Mouse (Mus musculus) hindbrain, postnatal 0 days (tissue): ENCODE data around the gene Cdyl. TPM values are rescaled to one million over a fixed set of nuclear protein-coding genes. Genes with fewer than 3 reads are reported as not detected.

Experiments used
- ATAC-seq: fragments of 200-750 bp; cut with Nextera tagmentation; 2 replicates; pipeline ENCODE4 v1.8.0; 2017; ENCODE audit warnings: mild to moderate bottlenecking, moderate TSS enrichment, moderate library complexity
- DNase-seq: peaks from one replicate; pipeline ENCODE4 v3.0.0-alpha.2; 2015; ENCODE audit warnings: low spot score
- H3K27ac ChIP-seq: fragments of 300-500 bp; sonication (generic); 2 replicates; pipeline ENCODE4 v1.5.1; 2014; ENCODE audit warnings: mild to moderate bottlenecking
- H3K27me3 ChIP-seq: fragments of 300-500 bp; sonication (generic); 2 replicates; pipeline ENCODE4 v1.6.1; 2014; ENCODE audit warnings: low read length, mixed read lengths; ENCODE audit not compliant: insufficient read depth
- H3K36me3 ChIP-seq: fragments of 300-500 bp; sonication (generic); 2 replicates; pipeline ENCODE4 v1.6.1; 2014; ENCODE audit warnings: low read length, mixed read lengths; ENCODE audit not compliant: insufficient read depth
- H3K4me1 ChIP-seq: fragments of 300-500 bp; sonication (generic); 2 replicates; pipeline ENCODE4 v1.6.1; 2014; ENCODE audit warnings: antibody characterized with exemption, low read length, mixed read lengths; ENCODE audit not compliant: insufficient read depth
- H3K4me2 ChIP-seq: fragments of 300-500 bp; sonication (generic); 2 replicates; pipeline ENCODE4 v1.6.1; 2014; ENCODE audit warnings: low read depth, mild to moderate bottlenecking, low read length, moderate library complexity, mixed read lengths
- H3K4me3 ChIP-seq: fragments of 300-500 bp; sonication (generic); 2 replicates; pipeline ENCODE4 v1.5.1; 2014; ENCODE audit warnings: low read length
- H3K9ac ChIP-seq: fragments of 300-500 bp; sonication (generic); replicated peaks from 2 replicates; pipeline ENCODE4 v1.6.1; 2014; ENCODE audit warnings: mild to moderate bottlenecking, low read length, moderate library complexity, mixed read lengths
- H3K9me3 ChIP-seq: fragments of 300-500 bp; sonication (generic); 2 replicates; pipeline ENCODE4 v1.6.1; 2016; ENCODE audit warnings: low read length, mixed read lengths
- CTCF ChIP-seq: IDR thresholded peaks from 2 replicates; pipeline ENCODE4 v1.5.1; 2016; ENCODE audit warnings: antibody characterized with exemption, control low read depth, low read depth
- WGBS: fragments of 180-500 bp; shearing (Covaris S2); extraction: QIAGEN DNeasy Blood & Tissue Kit; methylation state at CpG from one replicate; pipeline ENCODE4 v1.1.7; 2014; 5-methylcytosine and 5-hydroxymethylcytosine counted together
- polyA plus RNA-seq: library from polyadenylated mRNA; unstranded; fragments of >200 nt; fragmentation: Nextera tagmentation; extraction: Ambion mirVana; gene quantifications from 2 replicates; pipeline ENCODE4 v1.2.1, GENCODE M21; 2015
- total RNA-seq: library from RNA; depleted of rRNA; stranded (reverse); fragments of >200 nt; gene quantifications from 2 replicates; pipeline ENCODE4 v1.2.3, GENCODE M21; 2014

Cdyl gene
- total and polyA plus RNA-seq, 2 experiments from 2014 or later = 4.4 to 7.6 TPM

DNA sequence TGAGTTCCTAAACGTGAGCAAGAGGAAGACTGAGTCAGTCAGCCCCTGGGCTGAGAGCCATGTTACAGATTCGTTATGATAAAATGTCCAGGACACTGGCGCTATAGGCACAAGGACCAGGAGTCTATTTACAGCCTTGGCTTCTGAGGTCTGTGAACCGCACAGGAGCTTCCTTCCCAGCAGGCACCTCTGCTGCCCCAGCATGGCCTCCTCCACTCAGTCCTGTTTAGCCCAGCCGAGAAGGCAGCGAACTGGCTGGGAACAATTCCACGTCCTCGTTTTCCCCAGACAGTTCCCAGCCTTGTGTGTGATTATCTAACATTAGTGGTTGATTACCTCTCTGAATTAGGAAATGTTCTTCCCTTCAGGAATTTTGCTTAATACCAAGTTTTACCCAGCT, 201.3 kb downstream of the Cdyl start:
- H3K27me3 ChIP-seq = no peaks in the 10 kb centered on the region
- TF ChIP-seq CTCF = no peak
- H3K9me3 ChIP-seq = no peaks in the 10 kb centered on the region
- H3K27ac ChIP-seq = no peak overlapping the region
- WGBS = 58% methylated on average over 8 of the region's 8 CpGs
- H3K36me3 ChIP-seq = no peaks in the 10 kb centered on the region; the same call in 1 of the 2 replicates
- no peak overlapping the region for H3K9ac ChIP-seq
- no peak for ATAC-seq
- H3K4me3 ChIP-seq = no peak overlapping the region
- no peak for DNase-seq
- no peak overlapping the region for H3K4me2 ChIP-seq
- H3K4me1 ChIP-seq = no peaks in the 10 kb centered on the region

DNA sequence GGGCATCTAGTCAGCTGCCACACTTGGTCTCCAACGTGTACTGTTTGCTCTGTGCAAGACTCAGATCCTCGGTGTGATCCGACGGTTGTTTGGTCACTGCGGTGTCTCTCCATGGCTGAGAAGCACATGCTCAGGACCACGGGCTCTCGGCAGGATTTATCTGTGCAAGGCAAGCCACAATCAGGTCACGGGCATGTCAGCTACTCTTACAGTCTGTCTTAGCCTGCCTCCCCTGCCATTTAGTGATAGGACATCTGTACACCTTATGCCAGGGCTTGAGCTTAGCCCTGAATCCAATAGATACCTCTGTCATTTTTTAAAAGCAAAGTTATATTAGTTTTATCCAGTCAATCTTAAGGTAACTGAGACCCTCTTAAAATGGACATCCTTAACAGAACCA, 211.0 kb downstream of the Cdyl start:
- WGBS = 88% methylated on average over 8 of the region's 8 CpGs
- Histone ChIP-seq H3K9ac (no peak overlapping the region), H3K27ac (no peak overlapping the region), H3K4me2 (no peak overlapping the region), H3K36me3 (no peaks in the 10 kb centered on the region; the same call in 1 of the 2 replicates), H3K4me3 (no peak overlapping the region), H3K4me1 (no peaks in the 10 kb centered on the region), H3K27me3 (no peaks in the 10 kb centered on the region), H3K9me3 (no peaks in the 10 kb centered on the region)
- ATAC-seq = no peak
- no peak for DNase-seq
- no peak for TF ChIP-seq CTCF

DNA sequence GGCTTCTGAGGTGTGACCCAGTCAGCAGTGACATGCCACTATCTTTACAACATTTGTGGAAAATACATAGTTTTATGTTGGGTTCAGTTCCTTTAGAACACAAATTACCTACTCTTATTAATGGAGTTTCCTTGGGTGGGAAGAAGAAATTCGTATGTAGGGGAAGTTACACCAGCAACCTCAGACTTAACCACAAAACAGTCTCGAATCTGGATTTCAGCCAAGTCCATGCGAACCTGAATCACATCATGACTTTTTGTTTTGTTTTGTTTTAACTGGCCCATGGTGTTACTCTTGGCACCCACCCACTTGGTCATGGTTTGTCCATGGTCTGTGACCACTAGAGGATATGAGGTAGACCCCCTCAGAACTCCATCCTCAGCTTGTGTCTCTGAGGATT, 211.5 kb downstream of the Cdyl start:
- H3K4me2 ChIP-seq = no peak overlapping the region
- no peak overlapping the region for H3K4me3 ChIP-seq
- H3K9me3 ChIP-seq = no peaks in the 10 kb centered on the region
- H3K36me3 ChIP-seq = no peaks in the 10 kb centered on the region; the same call in 1 of the 2 replicates
- H3K4me1 ChIP-seq = no peaks in the 10 kb centered on the region
- DNase-seq (peak; percentile 9), ATAC-seq (no peak)
- H3K9ac ChIP-seq = no peak overlapping the region
- TF ChIP-seq CTCF = no peak
- H3K27me3 ChIP-seq = no peaks in the 10 kb centered on the region
- no peak overlapping the region for H3K27ac ChIP-seq
- WGBS = 66% methylated on average over 3 of the region's 3 CpGs

DNA sequence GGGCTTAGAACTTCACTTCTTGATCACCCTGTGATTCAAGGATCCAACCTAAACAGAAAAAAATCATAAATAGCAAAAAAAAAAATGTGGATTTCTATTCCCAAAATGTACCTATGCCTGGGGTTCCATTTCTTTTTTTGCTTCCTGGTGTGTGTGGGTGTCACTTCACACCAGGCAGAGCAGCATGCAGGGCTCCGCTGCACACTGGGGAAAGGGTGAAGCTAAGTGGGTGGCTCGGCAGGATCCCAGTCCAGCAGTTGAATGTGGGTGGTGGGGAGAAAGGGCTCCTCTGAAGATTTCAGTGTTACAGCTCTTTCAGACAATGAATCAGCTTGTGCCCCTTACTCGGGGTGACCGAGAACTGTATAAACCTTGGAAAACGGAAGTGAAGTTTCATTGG, 215.8 kb downstream of the Cdyl start:
- H3K9ac ChIP-seq = no peak overlapping the region
- WGBS = 87% methylated on average over 5 of the region's 5 CpGs
- no peak overlapping the region for H3K27ac ChIP-seq
- H3K4me3 ChIP-seq = no peak overlapping the region
- no peaks in the 10 kb centered on the region for H3K27me3 ChIP-seq
- H3K4me2 ChIP-seq = no peak overlapping the region
- H3K9me3 ChIP-seq = no peaks in the 10 kb centered on the region
- H3K36me3 ChIP-seq = no peaks in the 10 kb centered on the region; the same call in 1 of the 2 replicates
- no peak for DNase-seq
- no peak for TF ChIP-seq CTCF
- ATAC-seq = no peak
- no peaks in the 10 kb centered on the region for H3K4me1 ChIP-seq

DNA sequence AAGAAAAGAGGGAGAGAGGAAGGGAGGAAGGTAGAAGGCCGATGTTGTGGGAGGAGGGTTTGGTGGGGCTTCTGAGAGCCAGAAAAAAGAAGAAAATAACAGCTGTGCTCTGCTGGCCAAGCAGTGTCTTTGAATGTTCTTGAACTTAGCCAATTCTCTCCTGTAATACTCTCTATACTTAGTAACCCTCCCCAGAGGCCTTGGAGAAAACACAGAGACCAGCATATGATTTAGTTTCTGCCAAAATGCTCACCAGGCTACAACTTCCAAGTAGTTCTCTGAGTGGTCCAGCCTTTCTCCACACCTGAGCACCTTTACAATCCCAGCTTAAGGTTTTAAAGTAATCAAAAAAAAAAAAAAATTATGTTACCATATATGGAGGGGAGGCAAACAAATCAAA, 218.6 kb downstream of the Cdyl start:
- H3K4me3 ChIP-seq = no peak overlapping the region
- no peaks in the 10 kb centered on the region for H3K27me3 ChIP-seq
- WGBS = 57% methylated on average over 1 of the region's 1 CpGs
- H3K27ac ChIP-seq = no peak overlapping the region
- H3K4me2 ChIP-seq = no peak overlapping the region
- no peaks in the 10 kb centered on the region for H3K9me3 ChIP-seq
- DNase-seq = no peak
- H3K36me3 ChIP-seq = no peaks in the 10 kb centered on the region; the same call in 1 of the 2 replicates
- TF ChIP-seq CTCF = no peak
- no peak overlapping the region for H3K9ac ChIP-seq
- 0 out of 2 replicates have a peak, but pooled peaks cover 2% of the 10 kb centered on the region for H3K4me1 ChIP-seq
- no peak for ATAC-seq

DNA sequence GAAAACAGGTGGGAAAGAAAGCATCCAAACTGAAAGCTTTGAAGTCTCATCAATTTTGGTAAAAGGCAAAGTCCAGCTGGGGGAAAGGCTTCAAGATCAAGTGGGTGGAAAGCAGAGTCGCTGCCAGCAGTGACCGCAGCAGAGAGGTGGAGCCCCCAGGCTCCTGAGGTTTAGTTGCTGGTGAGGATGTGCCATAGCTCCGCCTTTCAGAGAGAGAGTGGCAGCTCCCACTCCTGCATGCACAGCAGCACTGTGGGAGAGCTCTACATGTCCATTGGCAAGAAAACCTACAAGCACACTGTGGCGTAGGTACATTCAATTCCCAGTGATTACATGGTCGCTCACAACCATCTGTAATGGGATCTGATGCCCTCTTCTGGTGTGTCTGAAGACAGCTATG, 219.4 kb downstream of the Cdyl start:
- no peaks in the 10 kb centered on the region; the same call in 1 of the 2 replicates for H3K36me3 ChIP-seq

DNA sequence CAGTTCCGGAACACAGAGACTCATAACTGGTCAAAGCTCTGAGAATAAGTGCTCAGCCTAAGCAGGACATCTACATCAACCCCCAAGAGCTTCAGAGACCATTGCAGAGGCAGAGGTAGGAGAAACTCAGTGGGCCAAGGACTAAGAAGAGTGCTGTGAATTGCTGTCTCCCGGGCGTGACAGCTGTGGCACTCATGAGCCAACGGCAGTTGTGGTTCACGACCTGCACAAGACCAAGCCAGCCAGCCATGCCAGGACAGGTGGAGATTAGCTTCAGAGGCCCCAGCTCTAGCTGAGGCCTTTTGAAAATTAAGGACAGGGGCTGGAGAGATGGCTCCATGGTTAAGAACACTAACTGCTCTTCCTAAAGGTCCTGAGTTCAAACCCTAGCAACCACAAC, 219.9 kb downstream of the Cdyl start:
- no peak overlapping the region for H3K9ac ChIP-seq
- H3K36me3 ChIP-seq = no peaks in the 10 kb centered on the region; the same call in 1 of the 2 replicates
- ATAC-seq (no peak), DNase-seq (no peak)
- no peaks in the 10 kb centered on the region for H3K9me3 ChIP-seq
- no peaks in the 10 kb centered on the region for H3K27me3 ChIP-seq
- no peak overlapping the region for H3K4me3 ChIP-seq
- H3K4me1 ChIP-seq = 0 out of 2 replicates have a peak, but pooled peaks cover 2% of the 10 kb centered on the region
- H3K27ac ChIP-seq = no peak overlapping the region
- no peak for TF ChIP-seq CTCF
- 83% methylated on average over 5 of the region's 5 CpGs for WGBS
- no peak overlapping the region for H3K4me2 ChIP-seq

More for the DNA sequence above, 219.4 kb downstream of the Cdyl start:
- ATAC-seq (no peak), DNase-seq (peak; percentile 4)
- Histone ChIP-seq H3K9ac (no peak overlapping the region), H3K27me3 (no peaks in the 10 kb centered on the region), H3K27ac (no peak overlapping the region), H3K4me3 (no peak overlapping the region), H3K4me1 (0 out of 2 replicates have a peak, but pooled peaks cover 2% of the 10 kb centered on the region), H3K9me3 (no peaks in the 10 kb centered on the region), H3K4me2 (no peak overlapping the region)
- WGBS = 53% methylated on average over 5 of the region's 5 CpGs
- TF ChIP-seq CTCF = 0 out of 2 replicates have a peak, but pooled peaks have one; percentile 20
